Mouse (Mus musculus) retina, postnatal 7 days (tissue): ENCODE measurements around the gene 1810037I17Rik.
"Not testable (repeated sequence)": the region's sequence is repeated elsewhere in the genome, so short reads cannot be mapped to it uniquely, and the experiment has no call there.

ENCODE experiments used
- DNase-seq: peaks from one replicate; pipeline ENCODE4 v3.0.0-alpha.2; 2012; ENCODE audit warnings: low read depth, low spot score

1810037I17Rik gene

GRCm38 (mm10) chr3:122932466-122932865 lies 8.5 kb downstream of the 1810037I17Rik start:
- DNase-seq, result no peak

DNA sequence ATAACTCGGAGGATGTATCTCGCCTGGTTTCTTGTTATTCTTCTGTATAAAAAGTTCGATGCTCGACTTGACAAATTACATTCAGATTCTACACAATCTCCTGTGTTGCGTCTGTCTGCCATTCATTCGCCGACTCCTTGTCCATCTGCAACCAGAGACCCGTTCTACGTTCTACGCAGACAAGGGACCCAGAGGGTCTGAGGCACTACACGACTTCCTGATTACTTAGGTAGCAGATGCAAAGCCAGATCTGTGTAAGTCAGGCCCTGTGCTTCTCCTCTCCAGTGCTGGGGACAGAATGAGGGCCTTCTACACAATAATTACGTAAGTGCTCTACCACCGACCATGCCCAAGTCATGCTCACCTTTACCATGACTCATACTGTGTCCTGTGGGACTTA lies 13.2 kb downstream of the 1810037I17Rik start:
- not testable (repeated sequence) for DNase-seq

- peak; percentile 38 for DNase-seq
These were observed 15.2 kb downstream of the 1810037I17Rik start for GRCm38 (mm10) chr3:122939215-122939614.

GRCm38 (mm10) chr3:122943387-122943890 lies 19.4 kb downstream of the 1810037I17Rik start:
- DNase-seq, result no peak

- DNase-seq, result no peak
These were observed 26.1 kb downstream of the 1810037I17Rik start for GRCm38 (mm10) chr3:122950129-122950528.

GRCm38 (mm10) chr3:122964301-122964700 lies 40.3 kb downstream of the 1810037I17Rik start:
- DNase-seq, result no peak

DNA sequence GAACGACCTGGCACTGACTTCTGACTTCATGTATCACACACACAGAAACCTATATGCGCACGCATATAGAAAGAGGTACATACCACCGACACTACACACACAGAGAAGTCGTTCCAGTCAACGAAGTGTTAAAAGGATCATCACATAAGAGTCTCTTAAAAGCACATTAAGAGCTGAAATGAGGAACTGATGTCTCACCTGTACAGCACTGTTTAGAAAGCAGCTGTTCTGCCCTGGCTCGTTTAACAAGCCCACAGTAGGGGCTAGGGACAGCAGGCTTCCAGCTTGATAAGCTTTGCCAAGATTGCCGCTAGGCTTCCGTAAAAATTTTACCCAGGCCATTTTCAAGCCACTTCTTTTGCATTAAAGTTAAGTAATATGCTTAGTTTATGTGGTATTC lies 44.4 kb downstream of the 1810037I17Rik start:
- DNase-seq, result no peak

DNA sequence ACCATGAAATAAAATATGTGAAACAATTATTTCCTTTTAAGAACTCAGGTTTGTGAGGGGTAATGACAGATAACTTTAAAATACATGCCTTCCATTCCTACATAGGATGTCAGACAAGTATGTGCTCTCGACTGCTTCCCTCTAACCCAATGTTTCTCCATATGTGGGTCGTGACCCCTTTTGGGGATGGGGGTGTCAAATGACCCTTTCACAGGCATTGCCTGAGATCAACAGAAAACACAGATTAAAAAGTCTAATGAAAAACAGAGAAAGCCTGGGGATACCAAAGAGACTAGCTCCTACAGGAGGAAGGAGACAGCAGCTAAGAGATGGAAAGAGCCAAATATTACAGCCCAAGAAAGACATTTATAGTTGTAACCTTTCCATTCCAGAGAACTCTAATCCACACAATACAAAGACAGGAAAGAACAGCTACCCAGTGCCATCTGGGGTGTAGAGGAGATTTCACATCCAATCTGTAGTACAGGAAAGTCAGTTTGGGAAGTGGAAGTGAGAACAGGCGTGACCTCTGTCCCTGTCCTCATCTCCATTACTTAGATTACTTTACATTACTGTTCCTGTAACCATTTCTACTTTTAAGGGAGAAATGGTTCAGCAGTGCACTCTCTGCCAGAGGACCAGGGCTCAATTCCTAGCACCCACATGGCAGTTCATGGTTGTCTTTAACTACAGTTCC lies 48.3 kb downstream of the 1810037I17Rik start:
- no peak for DNase-seq

- no peak for DNase-seq
These were observed 50.8 kb downstream of the 1810037I17Rik start for GRCm38 (mm10) chr3:122974833-122975232.

DNA sequence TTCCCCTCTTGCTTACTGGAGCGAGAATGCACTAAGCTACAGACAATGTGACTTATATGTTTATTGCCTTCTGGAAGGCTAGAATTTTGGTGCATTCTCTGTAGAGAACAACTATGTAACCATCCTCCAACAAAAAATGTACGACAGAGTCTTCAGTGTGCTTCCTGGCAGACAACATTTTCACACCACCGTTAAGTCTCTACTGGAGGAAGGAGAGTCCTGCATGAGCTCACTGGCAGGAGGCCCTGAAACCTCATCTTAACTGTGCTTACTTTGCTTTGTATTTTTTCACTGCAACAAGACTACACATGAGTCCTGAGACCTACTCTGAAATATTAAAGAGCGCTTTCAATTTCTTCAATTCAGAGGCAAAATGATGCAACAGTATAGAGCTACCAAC lies 51.4 kb downstream of the 1810037I17Rik start:
- DNase-seq, result no peak
